Comparison of ENCODE assay signal across 27 mouse cellular contexts in genomic region chr2:4574251-4574650, GRCm38 (mm10).
DNase-seq lines count a peak whose midpoint lies in the region; ATAC-seq and TF ChIP-seq lines count a peak whose summit lies in the region.
"Had no signal": no experiment of that assay in that cellular context is flagged by ENCODE, and none has a peak within 500 bp of the region (broad histone marks: within the 10 kb centered on the region; RNA-seq: fewer than 3 reads in every experiment).

No protein-coding gene starts in this region.

- no peak for TF ChIP-seq POLR2A in bone marrow macrophage, adult 2 months (IDR thresholded peaks at IDR 0.05; ENCODE audit: borderline replicate concordance, low read depth, low read length)

- H3K27me3 ChIP-seq in liver, embryonic 13.5 days, result no peaks in the 10 kb centered on the region
- H3K27me3 ChIP-seq in E14TG2a.4 (ENCODE audit: insufficient read depth, low read length), result no peaks in the 10 kb centered on the region
- no peaks in the 10 kb centered on the region for H3K27me3 ChIP-seq in forebrain, embryonic 14.5 days (replicated peaks; ENCODE audit: control insufficient read depth, insufficient read depth, low read length)
- H3K27me3 ChIP-seq: hindbrain, embryonic 12.5 days; midbrain, embryonic 12.5 days had no signal

- H3K4me2 ChIP-seq in liver, embryonic 13.5 days, result no peak overlapping the region
- H3K4me2 ChIP-seq in forebrain, embryonic 14.5 days (ENCODE audit: low read length), result no peak overlapping the region
- H3K4me2 ChIP-seq: heart, embryonic 11.5 days; hindbrain, embryonic 12.5 days; lung, embryonic 14.5 days; midbrain, embryonic 12.5 days had no signal

- peaks cover 98% of the 10 kb centered on the region for H3K36me3 ChIP-seq in liver, embryonic 13.5 days
- peaks cover 16% of the 10 kb centered on the region for H3K36me3 ChIP-seq in E14TG2a.4 (ENCODE audit: insufficient read depth, low read length)
- peaks cover 74% of the 10 kb centered on the region for H3K36me3 ChIP-seq in forebrain, embryonic 14.5 days (ENCODE audit: control insufficient read depth, insufficient read depth, low read length)

- H3K9me3 ChIP-seq in liver, embryonic 13.5 days (replicated peaks), result no peaks in the 10 kb centered on the region
- no peaks in the 10 kb centered on the region for H3K9me3 ChIP-seq in E14TG2a.4 (ENCODE audit: low read length)
- no peaks in the 10 kb centered on the region for H3K9me3 ChIP-seq in forebrain, embryonic 14.5 days (replicated peaks; ENCODE audit: control insufficient read depth, low read length)
- H3K9me3 ChIP-seq: hindbrain, embryonic 12.5 days; midbrain, embryonic 12.5 days had no signal

- no peak for DNase-seq in gastrocnemius, adult 2 months
- DNase-seq in gastrocnemius, adult 18-20 months (ENCODE audit: low spot score), result no peak
- DNase-seq in liver, embryonic 13.5 days, result no peak
- DNase-seq in liver, result no peak
- DNase-seq in frontal cortex, postnatal 10 days (ENCODE audit: low spot score in 2 of 2), result no peak
- DNase-seq in forebrain, embryonic 14.5 days (ENCODE audit: low spot score), result no peak
- DNase-seq: adrenal gland, adult 8-10 months; cerebellum, adult 11 months; cerebellum, adult 9-10 months; cerebellum, postnatal 36 days; gastrocnemius, postnatal 25 days; heart, adult 11 months; heart, postnatal 36 days; kidney, adult 9 months; kidney, postnatal 10 days; layer of hippocampus, adult 9-11 months; lung, embryonic 14.5 days; right cerebral cortex, adult 18-20 months; thymus, adult 18-20 months; thymus, postnatal 25 days had no signal

- H3K4me3 ChIP-seq in gastrocnemius, adult 2 months, result no peak overlapping the region
- H3K4me3 ChIP-seq in liver, embryonic 13.5 days (replicated peaks), result no peak overlapping the region
- H3K4me3 ChIP-seq in E14TG2a.4 (replicated peaks; ENCODE audit: low read length), result peak overlapping the region; percentile 11; the same call in 1 of the 2 replicates
- no peak overlapping the region for H3K4me3 ChIP-seq in bone marrow macrophage, adult 2 months (ENCODE audit: insufficient read depth, low read length)
- no peak overlapping the region for H3K4me3 ChIP-seq in forebrain, embryonic 14.5 days (ENCODE audit: low read depth, low read length)
- H3K4me3 ChIP-seq: hindbrain, embryonic 12.5 days; midbrain, embryonic 12.5 days had no signal

- 0 out of 2 replicates have a peak overlapping the region, but pooled peaks have one; percentile 43 for H3K27ac ChIP-seq in gastrocnemius, adult 2 months
- peak overlapping the region; percentile 84 for H3K27ac ChIP-seq in liver, embryonic 13.5 days
- H3K27ac ChIP-seq in bone marrow macrophage, adult 2 months (ENCODE audit: insufficient read depth, low read depth, low read length), result peak overlapping the region; percentile 88
- H3K27ac ChIP-seq in forebrain, embryonic 14.5 days (ENCODE audit: low read depth, low read length), result no peak overlapping the region
- H3K27ac ChIP-seq: hindbrain, embryonic 12.5 days; midbrain, embryonic 12.5 days had no signal

- intact Hi-C loops in gastrocnemius, adult 2 months (cut with DNase I), result no loop called here

- TF ChIP-seq CTCF in gastrocnemius, adult 2 months (IDR thresholded peaks at IDR 0.05), result no peak
- no peak for TF ChIP-seq CTCF in E14TG2a.4 (conservative IDR thresholded peaks at IDR 0.05; ENCODE audit: low read length)
- no peak for TF ChIP-seq CTCF in bone marrow macrophage, adult 2 months (IDR thresholded peaks at IDR 0.05; ENCODE audit: low read depth, low read length)

- peaks cover 78% of the 10 kb centered on the region for H3K4me1 ChIP-seq in liver, embryonic 13.5 days (replicated peaks)
- peaks cover 82% of the 10 kb centered on the region for H3K4me1 ChIP-seq in E14TG2a.4 (replicated peaks; ENCODE audit: low read depth, low read length)
- H3K4me1 ChIP-seq in bone marrow macrophage, adult 2 months (ENCODE audit: control insufficient read depth, insufficient read depth, low read length), result peaks cover 58% of the 10 kb centered on the region
- H3K4me1 ChIP-seq in forebrain, embryonic 14.5 days (ENCODE audit: control insufficient read depth, insufficient read depth, low read length), result no peaks in the 10 kb centered on the region
- H3K4me1 ChIP-seq: midbrain, embryonic 12.5 days had no signal

- H3K9ac ChIP-seq in liver, embryonic 13.5 days, result no peak overlapping the region
- no peak overlapping the region for H3K9ac ChIP-seq in forebrain, embryonic 14.5 days (ENCODE audit: low read length)
- H3K9ac ChIP-seq: hindbrain, embryonic 12.5 days; lung, embryonic 14.5 days; midbrain, embryonic 12.5 days had no signal

- ATAC-seq in liver, embryonic 13.5 days (ENCODE audit: low read depth), result no peak
- no peak for ATAC-seq in forebrain, embryonic 14.5 days
- ATAC-seq: forebrain, embryonic 16.5 days; intestine, postnatal 0 days had no signal

- WGBS in liver, embryonic 13.5 days (ENCODE audit: insufficient replicate concordance), result 98% methylated on average over 5 of the region's 5 CpGs
- 86% methylated on average over 5 of the region's 5 CpGs for WGBS in forebrain, embryonic 14.5 days
